Mouse (Mus musculus): ENCODE measurements at regions not wholly inside any gene's neighbourhood (a gene's known extent, or its start where the extent isn't known, plus 50 kb on each side); places are given as distances from the start of the nearest gene placed in this dataset.

GRCm38 (mm10) chr2:160421216-160421911, 54.5 kb upstream of the Mafb start:
- intact Hi-C loops (cut with DNase I), result no loop called here
- DNase-seq, result no peak

GRCm38 (mm10) chr2:160424491-160424890, 57.6 kb upstream of the Mafb start:
- no peak for DNase-seq
- intact Hi-C loops (cut with DNase I), result no loop called here

GRCm38 (mm10) chr2:160427431-160427830, 60.6 kb upstream of the Mafb start:
- DNase-seq, result no peak
- intact Hi-C loops (cut with DNase I), result no loop called here

- intact Hi-C loops (cut with DNase I), result no loop called here
- DNase-seq, result peak; percentile 53 to 76
Measured at GRCm38 (mm10) chr2:160433252-160433651, 66.4 kb upstream of the Mafb start.

GRCm38 (mm10) chr2:160434701-160435100, 67.8 kb upstream of the Mafb start:
- no peak for DNase-seq
- intact Hi-C loops (cut with DNase I), result no loop called here

- intact Hi-C loops (cut with DNase I), result no loop called here
- no peak for DNase-seq
Measured at GRCm38 (mm10) chr2:160435622-160436021, 68.8 kb upstream of the Mafb start.

GRCm38 (mm10) chr2:160439028-160439427, 72.2 kb upstream of the Mafb start:
- intact Hi-C loops (cut with DNase I), result no loop called here

GRCm38 (mm10) chr2:160440236-160440635, 73.4 kb upstream of the Mafb start:
- intact Hi-C loops (cut with DNase I), result no loop called here
- no peak for DNase-seq

More at GRCm38 (mm10) chr2:160439028-160439427, 72.2 kb upstream of the Mafb start:
- no peak for DNase-seq

GRCm38 (mm10) chr2:160451057-160451456, 84.2 kb upstream of the Mafb start:
- intact Hi-C loops (cut with DNase I), result no loop called here
- DNase-seq, result no peak

- intact Hi-C loops (cut with DNase I), result no loop called here
- DNase-seq, result peak; percentile 63 to 65
Measured at GRCm38 (mm10) chr2:160451481-160452238, 84.8 kb upstream of the Mafb start.

- intact Hi-C loops (cut with DNase I), result no loop called here
- DNase-seq, result no peak
Measured at GRCm38 (mm10) chr2:160452239-160452530, 85.3 kb upstream of the Mafb start.

GRCm38 (mm10) chr2:160452730-160453129, 85.9 kb upstream of the Mafb start:
- DNase-seq, result no peak
- intact Hi-C loops (cut with DNase I), result no loop called here

GRCm38 (mm10) chr2:160455617-160456016, 88.8 kb upstream of the Mafb start:
- no peak for DNase-seq
- intact Hi-C loops (cut with DNase I), result no loop called here

- intact Hi-C loops (cut with DNase I), result no loop called here
- DNase-seq, result no peak
Measured at GRCm38 (mm10) chr2:160456681-160457080, 89.8 kb upstream of the Mafb start.

GRCm38 (mm10) chr2:160471561-160471960, 104.7 kb upstream of the Mafb start:
- DNase-seq, result no peak

GRCm38 (mm10) chr2:160476181-160476580, 109.3 kb upstream of the Mafb start:
- intact Hi-C loops (cut with DNase I), result no loop called here
- DNase-seq, result no peak

More at GRCm38 (mm10) chr2:160471561-160471960, 104.7 kb upstream of the Mafb start:
- intact Hi-C loops (cut with DNase I), result no loop called here

GRCm38 (mm10) chr2:160479240-160479639, 112.4 kb upstream of the Mafb start:
- DNase-seq, result no peak
- intact Hi-C loops (cut with DNase I), result no loop called here

- intact Hi-C loops (cut with DNase I), result no loop called here
- no peak for DNase-seq
Measured at GRCm38 (mm10) chr2:160485097-160485496, 118.2 kb upstream of the Mafb start.

- DNase-seq, result no peak
- intact Hi-C loops (cut with DNase I), result no loop called here
Measured at GRCm38 (mm10) chr2:160485515-160485914, 118.7 kb upstream of the Mafb start.

GRCm38 (mm10) chr2:160499726-160500125, 132.9 kb upstream of the Mafb start:
- intact Hi-C loops (cut with DNase I), result no loop called here
- no peak for DNase-seq

- intact Hi-C loops (cut with DNase I), result no loop called here
- DNase-seq, result no peak
Measured at GRCm38 (mm10) chr2:160502901-160503300, 136.0 kb upstream of the Mafb start.

Data from gastrocnemius, postnatal 36 days (tissue).